Mouse (Mus musculus): ENCODE measurements at regions not wholly inside any gene's neighbourhood (a gene's known extent, or its start where the extent isn't known, plus 50 kb on each side); places are given as distances from the start of the nearest gene placed in this dataset.

GRCm38 (mm10) chr1:108548721-108549120 is 958.9 kb downstream of the Serpinb8 start:
- H3K4me3 ChIP-seq: no peak overlapping the region
- no peak overlapping the region for H3K9ac ChIP-seq
- H3K27ac ChIP-seq (replicated peaks): no peak overlapping the region
- no peak for ATAC-seq (ENCODE audit: extremely low read depth, insufficient number of reproducible peaks, low FRiP score, low TSS enrichment)
- H3K27me3 ChIP-seq (replicated peaks): no peaks in the 10 kb centered on the region
- 59% methylated on average over 2 of the region's 2 CpGs for WGBS
- H3K4me1 ChIP-seq: no peaks in the 10 kb centered on the region
- no peaks in the 10 kb centered on the region for H3K36me3 ChIP-seq
- H3K4me2 ChIP-seq: no peak overlapping the region
- no peaks in the 10 kb centered on the region for H3K9me3 ChIP-seq

GRCm38 (mm10) chr1:108558882-108559281 is 969.1 kb downstream of the Serpinb8 start:
- H3K36me3 ChIP-seq: no peaks in the 10 kb centered on the region
- no peak overlapping the region for H3K9ac ChIP-seq
- H3K4me2 ChIP-seq: no peak overlapping the region
- WGBS: 67% methylated on average over 1 of the region's 1 CpGs
- ATAC-seq (ENCODE audit: extremely low read depth, insufficient number of reproducible peaks, low FRiP score, low TSS enrichment): no peak
- H3K4me3 ChIP-seq: no peak overlapping the region
- no peaks in the 10 kb centered on the region for H3K27me3 ChIP-seq (replicated peaks)
- H3K4me1 ChIP-seq: no peaks in the 10 kb centered on the region
- no peak overlapping the region for H3K27ac ChIP-seq (replicated peaks)
- no peaks in the 10 kb centered on the region for H3K9me3 ChIP-seq

- no peak for ATAC-seq (ENCODE audit: extremely low read depth, insufficient number of reproducible peaks, low FRiP score, low TSS enrichment)
- Histone ChIP-seq H3K27ac (replicated peaks) (no peak overlapping the region), H3K27me3 (replicated peaks) (no peaks in the 10 kb centered on the region), H3K4me3 (no peak overlapping the region), H3K9me3 (no peaks in the 10 kb centered on the region), H3K36me3 (no peaks in the 10 kb centered on the region), H3K4me1 (no peaks in the 10 kb centered on the region), H3K4me2 (no peak overlapping the region), H3K9ac (no peak overlapping the region)
- WGBS: 26% methylated on average over 1 of the region's 1 CpGs
Measured at GRCm38 (mm10) chr1:108562981-108563380, 973.2 kb downstream of the Serpinb8 start.

- 52% methylated on average over 3 of the region's 3 CpGs for WGBS
- no peak overlapping the region for H3K4me3 ChIP-seq
- no peaks in the 10 kb centered on the region for H3K36me3 ChIP-seq
- H3K27me3 ChIP-seq (replicated peaks): no peaks in the 10 kb centered on the region
- no peaks in the 10 kb centered on the region for H3K9me3 ChIP-seq
- no peak for ATAC-seq (ENCODE audit: extremely low read depth, insufficient number of reproducible peaks, low FRiP score, low TSS enrichment)
- H3K4me2 ChIP-seq: no peak overlapping the region
- no peak overlapping the region for H3K9ac ChIP-seq
- H3K27ac ChIP-seq (replicated peaks): peak overlapping the region; percentile 38
- H3K4me1 ChIP-seq: no peaks in the 10 kb centered on the region
Measured at GRCm38 (mm10) chr1:108571977-108572376, 982.2 kb downstream of the Serpinb8 start.

GRCm38 (mm10) chr1:108572765-108573164 is 983.0 kb downstream of the Serpinb8 start:
- Histone ChIP-seq H3K4me2 (no peak overlapping the region), H3K36me3 (no peaks in the 10 kb centered on the region), H3K9ac (no peak overlapping the region), H3K27me3 (replicated peaks) (no peaks in the 10 kb centered on the region), H3K4me3 (no peak overlapping the region), H3K4me1 (no peaks in the 10 kb centered on the region), H3K27ac (replicated peaks) (no peak overlapping the region), H3K9me3 (no peaks in the 10 kb centered on the region)
- no peak for ATAC-seq (ENCODE audit: extremely low read depth, insufficient number of reproducible peaks, low FRiP score, low TSS enrichment)

- Histone ChIP-seq H3K27ac (replicated peaks) (no peak overlapping the region), H3K9me3 (no peaks in the 10 kb centered on the region), H3K9ac (no peak overlapping the region), H3K36me3 (no peaks in the 10 kb centered on the region), H3K4me1 (no peaks in the 10 kb centered on the region), H3K27me3 (replicated peaks) (no peaks in the 10 kb centered on the region), H3K4me2 (no peak overlapping the region), H3K4me3 (no peak overlapping the region)
- ATAC-seq (ENCODE audit: extremely low read depth, insufficient number of reproducible peaks, low FRiP score, low TSS enrichment): no peak
- 81% methylated on average over 6 of the region's 6 CpGs for WGBS
Measured at GRCm38 (mm10) chr1:108576806-108577205, 987.0 kb downstream of the Serpinb8 start.

GRCm38 (mm10) chr1:108577793-108578192 is 988.0 kb downstream of the Serpinb8 start:
- H3K27ac ChIP-seq (replicated peaks): no peak overlapping the region
- WGBS: 70% methylated on average over 3 of the region's 3 CpGs
- H3K9me3 ChIP-seq: no peaks in the 10 kb centered on the region
- H3K4me1 ChIP-seq: no peaks in the 10 kb centered on the region
- H3K9ac ChIP-seq: no peak overlapping the region
- no peak overlapping the region for H3K4me3 ChIP-seq
- no peak overlapping the region for H3K4me2 ChIP-seq
- H3K36me3 ChIP-seq: no peaks in the 10 kb centered on the region
- ATAC-seq (ENCODE audit: extremely low read depth, insufficient number of reproducible peaks, low FRiP score, low TSS enrichment): no peak
- H3K27me3 ChIP-seq (replicated peaks): no peaks in the 10 kb centered on the region

GRCm38 (mm10) chr1:108592720-108593422 is 1003.1 kb downstream of the Serpinb8 start:
- Histone ChIP-seq H3K9me3 (peaks cover 9% of the 10 kb centered on the region; the same call in 1 of the 2 replicates), H3K4me1 (no peaks in the 10 kb centered on the region), H3K4me3 (no peak overlapping the region), H3K36me3 (no peaks in the 10 kb centered on the region), H3K27ac (replicated peaks) (no peak overlapping the region), H3K27me3 (replicated peaks) (no peaks in the 10 kb centered on the region), H3K4me2 (no peak overlapping the region), H3K9ac (no peak overlapping the region)
- no peak for ATAC-seq (ENCODE audit: extremely low read depth, insufficient number of reproducible peaks, low FRiP score, low TSS enrichment)
- WGBS: 75% methylated on average over 3 of the region's 3 CpGs

- no peak for ATAC-seq (ENCODE audit: extremely low read depth, insufficient number of reproducible peaks, low FRiP score, low TSS enrichment)
- no peak overlapping the region for H3K27ac ChIP-seq (replicated peaks)
Measured at GRCm38 (mm10) chr1:108597129-108597528, 1007.3 kb downstream of the Serpinb8 start.

More at GRCm38 (mm10) chr1:108597129-108597528, 1007.3 kb downstream of the Serpinb8 start:
- no peak overlapping the region for H3K9ac ChIP-seq
- H3K4me1 ChIP-seq: no peaks in the 10 kb centered on the region
- H3K4me2 ChIP-seq: no peak overlapping the region
- H3K4me3 ChIP-seq: no peak overlapping the region
- 82% methylated on average over 11 of the region's 11 CpGs for WGBS
- H3K9me3 ChIP-seq: peaks cover 9% of the 10 kb centered on the region
- no peaks in the 10 kb centered on the region for H3K36me3 ChIP-seq
- no peaks in the 10 kb centered on the region for H3K27me3 ChIP-seq (replicated peaks)
